Mouse (Mus musculus) spleen, postnatal 36 days (tissue): ENCODE data around the gene Bcr.
A peak's percentile ranks its signal among the peaks of the same experiment; 100 is the strongest.

Experiments used
- DNase-seq, 2 experiments: peaks; one replicate each; pipeline ENCODE4 v3.0.0; 2022; ENCODE audit warnings: low spot score in 2 of 2, mixed read lengths in 1 of 2

Gene Bcr

GRCm38 (mm10) chr10:75178911-75179310, 118.5 kb downstream of the Bcr start:
- no peak for DNase-seq

GRCm38 (mm10) chr10:75182151-75182774, 121.9 kb downstream of the Bcr start:
- DNase-seq = peak; percentile 57 to 58

GRCm38 (mm10) chr10:75184826-75185225, 124.4 kb downstream of the Bcr start:
- DNase-seq = no peak

GRCm38 (mm10) chr10:75186551-75186950, 126.2 kb downstream of the Bcr start:
- no peak for DNase-seq

GRCm38 (mm10) chr10:75187366-75188056, 127.1 kb downstream of the Bcr start:
- DNase-seq = no peak

- no peak for DNase-seq
Observed at GRCm38 (mm10) chr10:75191647-75192046, 131.3 kb downstream of the Bcr start.

- DNase-seq = no peak
Observed at GRCm38 (mm10) chr10:75197817-75198216, 137.4 kb downstream of the Bcr start.

GRCm38 (mm10) chr10:75200733-75201132, 140.3 kb downstream of the Bcr start:
- no peak for DNase-seq

- no peak for DNase-seq
Observed at GRCm38 (mm10) chr10:75206192-75206591, 145.8 kb downstream of the Bcr start.

GRCm38 (mm10) chr10:75210841-75211240, 150.4 kb downstream of the Bcr start:
- no peak for DNase-seq

GRCm38 (mm10) chr10:75211807-75212645, 151.6 kb downstream of the Bcr start, which contains the start of gene Specc1l:
Specc1l (plus strand) TSS chr10:75212073.
- DNase-seq = peak; percentile 96 to 97

GRCm38 (mm10) chr10:75212981-75213380, 152.6 kb downstream of the Bcr start:
- DNase-seq = no peak

- no peak for DNase-seq
Observed at GRCm38 (mm10) chr10:75220722-75221121, 160.3 kb downstream of the Bcr start.

- DNase-seq = no peak
Observed at GRCm38 (mm10) chr10:75221936-75222610, 161.7 kb downstream of the Bcr start.

GRCm38 (mm10) chr10:75222611-75222998, 162.2 kb downstream of the Bcr start:
- peak; percentile 81 for DNase-seq

- DNase-seq = no peak
Observed at GRCm38 (mm10) chr10:75224154-75224553, 163.8 kb downstream of the Bcr start.

- DNase-seq = no peak
Observed at GRCm38 (mm10) chr10:75224630-75225029, 164.2 kb downstream of the Bcr start.

GRCm38 (mm10) chr10:75227381-75227780, 167.0 kb downstream of the Bcr start:
- DNase-seq = no peak

- no peak for DNase-seq
Observed at GRCm38 (mm10) chr10:75230572-75230971, 170.2 kb downstream of the Bcr start.

GRCm38 (mm10) chr10:75231876-75232275, 171.5 kb downstream of the Bcr start:
- no peak for DNase-seq

GRCm38 (mm10) chr10:75232612-75233155, 172.3 kb downstream of the Bcr start:
- DNase-seq = no peak

- DNase-seq = no peak
Observed at GRCm38 (mm10) chr10:75233489-75233888, 173.1 kb downstream of the Bcr start.
